Mouse (Mus musculus): ENCODE results near the gene Adam19.

DNA sequence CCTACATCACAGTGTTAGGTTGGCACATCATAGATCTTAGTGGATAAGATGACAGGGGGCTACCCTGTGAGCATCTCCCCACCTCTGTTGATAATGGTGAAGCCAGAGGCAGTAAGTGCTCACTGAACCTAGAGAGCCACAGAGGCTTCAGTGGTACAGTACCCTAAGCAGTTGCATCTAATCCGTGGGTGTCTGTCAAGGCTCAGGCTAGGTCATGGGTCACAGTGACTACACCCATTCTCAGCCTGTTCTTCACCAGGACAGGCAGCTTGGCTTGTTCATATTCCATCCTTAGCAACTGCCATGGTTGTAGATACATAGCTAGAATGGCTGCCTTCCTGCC, 55.1 kb downstream of the Adam19 start:
- TF ChIP-seq CTCF (IDR thresholded peaks at IDR 0.05; ENCODE audit: control insufficient read depth, insufficient read depth, insufficient read length) (no peak), MAX (IDR thresholded peaks at IDR 0.05) (no peak), MYOD1 (IDR thresholded peaks at IDR 0.05; ENCODE audit: control insufficient read depth, insufficient read length, low read depth) (no peak), CEBPB (IDR thresholded peaks at IDR 0.05; ENCODE audit: low read depth) (no peak)

All from C2C12 (cell line).